Mouse (Mus musculus) gastrocnemius, postnatal 36 days (tissue): ENCODE measurements at regions not wholly inside any gene's neighbourhood (a gene's known extent, or its start where the extent isn't known, plus 50 kb on each side); places are given as distances from the start of the nearest gene placed in this dataset.

Experiments
- DNase-seq, 2 experiments: peaks; one replicate each; pipeline ENCODE4 v3.0.0; 2022
- intact Hi-C: fragments of 180-260 bp; cut with DNase I; formaldehyde crosslinking; loops from one replicate; pipeline ENCODE4 v1.15.1; 2025

DNA sequence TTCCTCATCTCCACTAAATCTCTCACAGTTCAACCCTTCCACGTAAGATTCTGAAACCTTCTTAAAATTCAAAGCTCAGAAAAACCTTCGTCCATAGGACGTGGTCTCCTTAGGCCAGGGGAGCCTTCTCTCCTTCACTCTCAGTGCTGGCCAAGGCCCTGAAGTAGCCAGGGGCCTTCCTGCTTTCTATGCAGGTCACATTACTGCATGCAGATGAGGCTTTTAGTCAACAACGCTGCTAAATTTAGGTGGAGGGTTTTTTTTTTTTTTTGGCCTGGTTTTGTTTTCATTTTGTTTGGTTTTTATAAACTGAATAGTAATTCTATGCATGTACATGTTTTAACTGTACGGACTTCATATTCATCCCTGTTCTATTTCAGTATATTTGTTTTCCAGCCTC, 214.5 kb upstream of the Acvr2a start:
- DNase-seq: no peak
- intact Hi-C loops: no loop called here

- intact Hi-C loops: no loop called here
- no peak for DNase-seq
Observed at GRCm38 (mm10) chr2:48601855-48602254, 212.1 kb upstream of the Acvr2a start.

GRCm38 (mm10) chr2:48609466-48609865, 204.4 kb upstream of the Acvr2a start:
- DNase-seq: no peak
- intact Hi-C loops: no loop called here

- intact Hi-C loops: no loop called here
- DNase-seq: no peak
Observed at GRCm38 (mm10) chr2:48612251-48612650, 201.7 kb upstream of the Acvr2a start.

GRCm38 (mm10) chr2:48617141-48617699, 196.7 kb upstream of the Acvr2a start:
- intact Hi-C loops: no loop called here
- no peak for DNase-seq

- intact Hi-C loops: no loop called here
Observed at GRCm38 (mm10) chr2:48619042-48619441, 194.9 kb upstream of the Acvr2a start.

GRCm38 (mm10) chr2:48620815-48621214, 193.1 kb upstream of the Acvr2a start:
- intact Hi-C loops: no loop called here
- DNase-seq: no peak

More at GRCm38 (mm10) chr2:48619042-48619441, 194.9 kb upstream of the Acvr2a start:
- DNase-seq: no peak

DNA sequence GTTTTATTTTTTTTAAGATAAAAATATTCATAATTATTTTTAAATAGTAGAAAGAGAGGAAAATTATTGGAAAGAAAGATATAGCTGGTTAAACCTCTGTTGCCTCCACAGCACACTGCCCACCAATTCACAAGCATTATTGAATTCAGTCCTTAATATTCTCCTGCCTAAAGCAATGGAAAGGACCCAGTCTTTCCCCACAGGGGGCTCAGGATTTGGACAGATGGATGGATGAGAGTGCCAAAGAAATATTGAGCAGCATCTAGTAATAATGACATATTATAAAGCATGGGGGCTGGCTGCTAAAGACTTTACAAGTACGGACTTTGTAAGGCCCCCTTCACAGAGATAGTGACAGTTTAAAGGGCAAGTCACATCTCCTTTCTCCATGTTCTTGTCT, 191.6 kb upstream of the Acvr2a start:
- intact Hi-C loops: no loop called here
- DNase-seq: no peak

DNA sequence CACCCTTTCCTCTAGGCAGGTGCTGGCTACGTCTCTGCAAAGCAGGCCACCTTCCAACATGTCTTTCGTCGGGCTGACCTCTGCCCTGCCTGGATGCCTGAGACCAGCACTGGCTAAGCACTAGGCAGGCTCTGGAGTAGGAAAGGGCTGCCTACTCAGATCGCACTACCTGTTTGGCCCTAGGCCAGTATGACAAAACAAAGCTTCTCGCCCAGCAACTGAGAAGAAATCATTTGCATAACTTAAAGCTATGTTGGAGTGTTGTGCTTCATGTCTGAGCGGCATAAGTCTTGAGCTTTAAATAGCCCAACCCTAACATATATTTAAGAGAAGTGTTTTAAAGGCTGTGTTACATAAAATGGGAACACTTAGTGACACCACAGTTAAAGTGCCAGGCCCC, 189.9 kb upstream of the Acvr2a start:
- intact Hi-C loops: no loop called here
- no peak for DNase-seq

DNA sequence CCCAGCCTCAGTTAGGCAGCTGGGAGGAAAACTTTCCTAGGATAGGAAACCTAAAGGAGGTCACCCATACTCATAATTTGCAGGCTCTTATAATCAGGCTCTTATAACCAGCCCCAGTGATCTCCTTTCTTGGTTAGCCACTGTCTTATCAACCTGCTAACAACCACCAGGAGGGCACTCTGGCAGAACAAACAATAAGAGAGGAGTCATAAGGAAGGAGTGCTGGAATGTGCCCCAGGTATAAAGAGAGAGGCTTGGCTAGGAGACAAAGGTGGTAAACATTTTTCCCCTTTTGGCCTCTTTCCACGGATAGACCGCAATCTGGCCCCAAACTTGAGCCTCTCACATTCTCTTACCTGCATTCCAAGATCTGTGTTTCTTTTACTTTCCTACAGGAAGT, 189.4 kb upstream of the Acvr2a start:
- intact Hi-C loops: no loop called here
- DNase-seq: no peak

GRCm38 (mm10) chr2:48627011-48627410, 186.9 kb upstream of the Acvr2a start:
- intact Hi-C loops: no loop called here
- DNase-seq: no peak

GRCm38 (mm10) chr2:48629106-48630050, 184.5 kb upstream of the Acvr2a start:
- intact Hi-C loops: no loop called here
- DNase-seq: no peak

DNA sequence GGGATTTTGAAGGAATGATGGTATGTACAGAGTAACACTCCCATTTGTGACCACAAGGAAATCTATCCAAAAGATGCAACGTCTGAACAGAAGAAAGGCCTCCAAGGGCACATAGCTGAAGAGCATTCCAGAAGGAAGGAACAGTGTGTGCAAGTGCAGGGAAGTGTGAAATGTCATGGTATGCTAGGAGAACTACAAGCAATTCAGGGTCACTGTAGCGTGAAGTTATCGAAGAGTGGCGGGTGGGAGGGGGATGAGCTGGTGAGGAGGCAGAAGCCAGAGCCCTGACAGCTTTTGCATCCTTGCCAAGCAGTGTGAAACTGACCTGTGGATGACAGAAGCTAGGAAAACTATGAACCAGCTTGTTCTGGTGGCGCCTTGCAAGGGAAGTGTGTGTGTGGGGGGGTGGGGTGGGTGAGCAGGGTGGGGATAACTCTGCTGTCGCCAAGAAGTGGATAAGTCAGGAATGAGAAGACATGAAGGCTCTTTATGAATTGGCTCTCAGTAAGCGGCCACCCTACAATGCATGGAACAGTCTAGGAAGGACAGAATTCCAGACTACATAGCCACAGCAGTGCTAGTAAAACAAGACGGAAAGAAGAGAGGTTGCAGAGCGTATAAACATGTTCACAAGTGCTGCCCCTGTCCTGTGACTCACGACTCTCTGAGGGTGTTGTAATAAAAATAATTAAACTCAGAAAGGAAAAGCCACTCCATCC, 179.3 kb upstream of the Acvr2a start:
- no peak for DNase-seq
- intact Hi-C loops: no loop called here

DNA sequence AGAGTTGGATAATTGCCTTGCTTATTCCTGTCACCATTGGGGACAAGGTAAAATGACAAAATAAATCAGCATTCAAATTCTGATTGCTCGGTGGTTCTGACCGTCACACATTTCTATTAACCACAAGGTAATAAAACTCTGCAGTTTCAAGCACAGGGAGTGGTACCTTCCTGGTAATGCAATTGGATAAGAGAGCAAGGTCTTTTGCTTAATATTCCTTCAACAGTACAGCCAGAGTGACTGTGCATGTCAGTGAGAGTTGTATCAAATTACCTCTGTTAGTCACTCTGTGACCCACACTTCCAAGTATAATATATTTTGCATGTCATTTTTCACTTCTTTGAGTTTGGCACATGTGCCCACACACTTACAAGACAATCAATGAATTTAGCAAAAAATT, 177.8 kb upstream of the Acvr2a start:
- no peak for DNase-seq
- intact Hi-C loops: no loop called here

DNA sequence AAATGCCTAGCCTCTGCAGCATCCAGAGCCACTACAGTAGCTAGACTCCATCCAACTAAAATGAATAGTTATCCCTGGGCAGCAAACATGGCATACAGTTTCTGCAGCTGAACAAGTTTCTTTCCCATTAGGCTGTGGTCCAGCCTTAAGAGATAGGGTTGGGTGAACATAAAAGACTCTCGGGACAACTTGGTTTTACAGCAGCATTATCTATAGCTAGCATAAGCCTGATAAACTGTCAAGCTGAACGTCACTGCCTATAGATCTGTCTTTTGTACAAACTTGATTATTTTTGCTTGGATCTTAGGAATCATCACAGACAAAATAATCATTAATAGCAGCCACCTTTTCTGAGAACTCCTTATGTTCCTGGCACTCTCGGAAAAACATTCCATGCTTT, 169.8 kb upstream of the Acvr2a start:
- intact Hi-C loops: no loop called here
- no peak for DNase-seq

DNA sequence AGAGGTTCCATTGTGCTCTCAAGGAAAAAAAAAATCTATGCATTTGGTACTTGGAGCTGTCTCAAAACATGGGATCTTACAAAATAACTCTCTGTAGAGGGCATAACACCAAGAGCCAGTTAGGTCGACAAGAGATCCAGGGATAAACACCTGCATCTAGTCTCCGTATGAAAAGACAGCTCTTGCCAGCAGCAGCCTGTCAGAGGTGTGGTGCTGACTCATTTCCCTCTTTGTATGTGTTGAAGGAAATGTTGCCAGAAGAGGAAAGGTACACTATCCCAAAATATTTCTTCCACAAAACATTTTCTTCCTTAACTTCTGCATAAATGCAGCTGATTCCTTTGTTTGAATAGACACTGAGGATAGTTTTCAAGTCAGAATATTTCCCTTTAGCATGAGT, 163.6 kb upstream of the Acvr2a start:
- DNase-seq: no peak
- intact Hi-C loops: no loop called here

GRCm38 (mm10) chr2:48661222-48661621, 152.7 kb upstream of the Acvr2a start:
- DNase-seq: no peak

GRCm38 (mm10) chr2:48665103-48665502, 148.8 kb upstream of the Acvr2a start:
- DNase-seq: no peak

More at GRCm38 (mm10) chr2:48661222-48661621, 152.7 kb upstream of the Acvr2a start:
- intact Hi-C loops: no loop called here

DNA sequence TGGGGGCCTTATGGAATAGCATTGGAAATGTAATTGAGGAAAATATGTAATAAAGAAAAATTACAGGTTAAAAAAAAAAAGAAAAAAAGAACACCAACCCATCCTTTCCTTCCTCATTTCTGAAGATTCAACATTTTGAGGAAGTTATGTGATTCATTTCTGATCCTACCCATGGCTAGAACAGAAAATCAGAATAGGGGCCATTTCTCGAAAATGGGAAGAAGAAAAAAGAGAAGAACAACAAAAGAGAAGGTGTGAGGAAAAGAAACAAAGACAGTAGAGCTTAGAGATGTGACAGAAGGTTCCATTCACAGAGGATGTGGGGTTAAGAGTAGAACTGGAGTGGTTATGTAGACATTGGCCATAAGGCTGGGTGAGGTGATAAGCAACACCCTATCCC, 124.8 kb upstream of the Acvr2a start:
- no peak for DNase-seq
- intact Hi-C loops: no loop called here

More at GRCm38 (mm10) chr2:48665103-48665502, 148.8 kb upstream of the Acvr2a start:
- intact Hi-C loops: no loop called here

GRCm38 (mm10) chr2:48694509-48694908, 119.4 kb upstream of the Acvr2a start:
- intact Hi-C loops: loop anchor here (5.0 kb wide), 1 partner anchor 1907 kb away; no protein-coding TSS in a partner anchor
- no peak for DNase-seq

GRCm38 (mm10) chr2:48700886-48701285, 113.0 kb upstream of the Acvr2a start:
- DNase-seq: no peak
- intact Hi-C loops: no loop called here
